Mouse (Mus musculus) thymus, postnatal 4 days (tissue): ENCODE data around the gene Fabp1.

ENCODE experiments used
- DNase-seq: peaks from one replicate; pipeline ENCODE4 v3.0.0; 2021

The Fabp1 gene

DNA sequence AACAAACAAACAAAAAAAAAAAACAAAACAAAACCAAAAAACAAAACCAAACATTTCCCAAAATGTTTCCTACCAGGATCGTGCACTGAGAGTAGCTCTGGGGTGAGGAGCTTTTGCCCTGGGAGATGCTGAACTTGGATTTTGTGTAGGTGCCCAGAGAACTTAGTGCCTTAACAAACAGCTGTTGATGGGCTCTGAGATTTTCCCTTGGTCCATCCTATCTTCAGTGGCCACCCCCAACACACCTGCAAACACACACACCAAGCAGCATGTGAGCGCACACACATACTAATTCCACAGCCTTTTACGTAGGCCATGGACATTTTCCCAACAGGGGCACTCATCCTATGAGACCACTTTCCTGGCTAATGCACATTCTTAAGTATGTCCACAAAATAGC lies 12.8 kb downstream of the Fabp1 start:
- no peak for DNase-seq

DNA sequence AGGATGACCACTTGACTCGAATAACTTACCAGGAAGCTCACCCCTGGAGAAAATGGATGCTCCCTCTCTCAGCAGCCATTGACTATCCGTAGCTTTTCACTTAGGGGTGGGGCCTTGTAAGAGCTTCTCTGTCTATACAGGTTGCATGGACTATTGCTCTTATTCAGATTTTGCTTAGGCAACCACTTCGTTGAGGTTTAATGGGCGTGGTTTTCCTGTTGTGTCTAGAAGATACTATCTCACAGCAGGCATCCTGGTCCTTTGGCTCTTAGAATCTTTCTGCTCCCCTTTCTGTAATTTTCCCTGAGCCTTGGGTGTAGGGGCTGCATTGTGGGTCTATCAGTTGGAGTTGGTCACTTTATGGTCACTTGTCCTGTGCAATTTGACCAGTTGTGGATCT lies 21.9 kb downstream of the Fabp1 start:
- DNase-seq, result no peak

DNA sequence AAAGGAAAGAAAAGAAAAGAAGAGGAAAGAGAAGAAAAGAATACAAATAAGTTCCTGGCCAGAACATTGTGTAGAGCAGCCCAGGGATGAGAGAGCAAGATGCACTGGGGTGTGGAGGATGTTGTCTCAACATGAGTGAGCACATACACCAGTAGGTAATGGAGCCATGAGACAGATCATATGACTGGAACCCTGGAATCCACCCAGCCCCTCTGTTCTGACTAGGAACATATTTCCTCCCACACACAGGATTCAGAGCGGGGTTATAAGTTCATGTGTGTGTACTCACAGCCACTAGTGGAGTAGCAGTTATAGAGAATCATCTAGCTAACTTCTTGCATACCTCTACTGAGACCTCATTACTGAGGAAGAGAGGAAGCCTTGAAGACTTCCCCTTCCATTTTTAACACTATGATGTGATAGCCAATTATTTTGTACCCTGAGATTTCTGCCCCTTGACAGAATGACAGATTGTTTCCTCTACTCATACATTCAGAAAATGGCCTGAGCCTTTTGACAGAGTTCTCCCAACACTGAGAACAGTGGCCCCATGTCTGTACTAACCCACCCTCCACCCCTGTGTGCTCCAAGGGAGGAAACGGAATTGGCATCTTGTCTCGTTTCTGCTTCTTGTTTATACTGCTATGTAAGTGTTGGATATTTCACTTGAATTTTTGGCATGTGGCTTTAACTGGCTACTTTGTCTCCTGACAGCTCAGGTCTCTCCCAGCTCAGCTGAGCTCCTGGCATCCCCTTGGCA lies 24.7 kb downstream of the Fabp1 start:
- DNase-seq, result no peak

DNA sequence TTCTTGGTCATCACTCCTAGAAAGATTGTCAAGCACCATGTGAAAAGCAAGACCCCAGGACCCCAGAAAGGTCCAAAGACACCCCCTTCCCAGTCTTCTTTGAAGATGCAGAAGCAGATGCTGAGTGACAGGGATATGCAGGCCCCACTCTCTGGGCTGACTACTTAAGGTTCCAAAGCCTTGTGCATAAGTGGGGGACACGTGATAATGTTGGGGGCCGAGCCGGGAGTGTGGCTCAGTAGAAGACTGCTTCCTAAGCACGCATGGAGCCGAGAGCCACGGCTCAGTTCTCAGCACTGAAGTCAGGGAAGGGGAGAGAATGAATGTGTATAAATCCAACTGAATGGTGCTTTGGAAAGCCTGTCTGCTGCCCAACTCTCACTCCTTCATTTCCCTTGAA lies 26.9 kb downstream of the Fabp1 start:
- DNase-seq, result no peak

DNA sequence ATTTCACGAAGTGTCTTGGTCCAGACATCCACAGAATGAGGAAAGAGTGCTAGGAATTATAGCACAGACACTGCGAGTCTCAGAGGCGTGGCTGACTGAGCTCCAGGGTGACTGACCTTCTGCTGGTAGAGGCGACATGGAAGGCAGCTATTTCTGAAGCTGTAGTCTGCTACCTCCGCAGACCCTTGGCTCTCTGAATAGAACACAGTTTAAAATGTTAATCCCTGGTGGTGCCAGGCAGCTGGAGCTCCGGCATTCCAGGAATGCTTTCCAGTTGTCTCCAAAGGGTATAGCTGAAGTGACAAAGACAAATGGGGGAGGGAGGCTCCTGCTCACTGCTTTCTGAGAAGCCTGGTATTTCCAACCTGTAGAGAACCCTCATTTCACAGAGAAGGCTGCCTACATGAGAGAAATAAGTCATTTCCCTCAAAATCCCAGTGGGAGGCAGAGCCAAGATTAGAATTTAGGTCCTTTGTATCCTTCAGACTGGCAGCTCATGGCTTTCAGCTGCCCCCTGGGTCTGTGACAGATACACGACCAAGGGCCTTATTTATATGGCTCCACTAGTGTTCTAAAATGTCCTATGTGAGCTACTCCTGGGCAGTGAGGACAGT lies 27.6 kb downstream of the Fabp1 start:
- DNase-seq, result no peak

DNA sequence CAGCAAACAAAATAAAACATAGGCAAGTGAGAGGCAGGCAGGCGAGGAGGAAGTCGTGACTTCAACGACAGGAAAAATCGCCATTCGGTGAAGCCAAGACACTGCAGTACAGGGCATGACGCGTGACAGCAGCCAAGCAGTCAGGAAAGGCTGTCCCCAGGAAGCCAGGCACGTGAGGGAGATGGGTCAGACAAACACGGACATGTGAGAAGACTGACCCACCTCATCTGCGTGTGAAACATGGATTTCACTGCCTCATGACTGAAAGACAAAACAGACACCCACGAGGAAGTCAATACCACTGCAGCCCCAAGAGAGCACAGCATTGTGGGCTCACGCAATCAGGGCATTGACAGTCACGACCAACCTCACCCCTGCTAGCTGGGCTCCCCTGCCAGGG lies 35.5 kb downstream of the Fabp1 start:
- no peak for DNase-seq

DNA sequence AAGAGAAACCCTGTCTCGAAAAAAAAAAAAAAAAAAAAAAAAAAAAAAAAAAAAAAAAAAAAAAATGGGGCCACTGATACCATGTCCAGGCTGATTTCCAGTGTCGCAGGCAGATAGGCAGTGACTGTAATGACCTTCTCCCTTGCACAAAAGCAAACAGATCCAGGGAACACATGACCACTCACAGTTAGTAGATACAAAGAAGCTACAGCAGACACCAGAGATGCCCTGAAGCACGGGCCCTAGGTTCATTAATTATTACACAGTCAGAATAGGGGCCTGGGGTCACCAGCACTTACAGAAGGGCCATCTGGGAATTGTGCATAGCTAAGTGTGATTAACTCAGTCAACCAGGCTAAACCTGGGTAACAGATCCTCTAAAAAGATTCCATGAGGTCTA lies 36.3 kb downstream of the Fabp1 start:
- DNase-seq, result no peak

DNA sequence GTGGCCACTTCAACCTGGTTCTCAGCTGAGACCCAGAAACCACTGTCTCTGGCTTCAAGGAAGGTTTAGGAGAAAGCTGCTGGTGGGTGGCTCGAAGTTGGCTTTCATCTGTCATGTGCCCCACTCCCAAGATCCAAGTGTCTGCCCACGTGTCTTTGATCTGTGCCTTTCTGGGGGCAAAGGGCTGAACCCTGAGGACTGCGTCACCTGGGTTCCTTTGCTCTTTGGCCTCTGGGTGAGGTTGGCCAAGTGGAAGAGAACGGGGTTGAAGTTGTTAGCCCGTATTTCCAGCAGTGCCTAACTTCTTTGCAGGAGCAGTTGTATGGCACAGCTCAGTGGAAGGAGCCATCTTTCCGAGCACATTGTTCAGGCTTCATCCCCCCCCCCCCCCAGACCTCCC lies 36.9 kb downstream of the Fabp1 start:
- DNase-seq, result no peak

DNA sequence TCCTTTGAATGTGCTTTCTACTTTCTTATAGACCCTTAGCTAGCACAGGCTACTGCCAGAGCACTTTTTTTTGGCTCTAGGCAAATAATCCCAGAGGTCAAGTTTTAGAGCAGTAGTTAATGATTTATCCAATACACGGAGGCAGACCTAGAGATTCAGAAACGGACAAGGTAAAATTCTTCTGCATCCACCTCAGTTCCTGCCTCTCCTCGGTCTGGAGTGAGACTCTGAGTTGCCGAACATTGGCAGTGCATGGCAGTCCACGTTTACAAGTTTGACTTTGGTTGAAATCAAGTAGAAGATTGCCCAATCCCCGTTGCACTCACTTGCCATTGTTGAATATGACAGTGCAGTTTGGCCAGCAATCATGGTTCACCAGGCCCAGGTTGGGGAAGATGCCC lies 37.4 kb downstream of the Fabp1 start:
- no peak for DNase-seq

DNA sequence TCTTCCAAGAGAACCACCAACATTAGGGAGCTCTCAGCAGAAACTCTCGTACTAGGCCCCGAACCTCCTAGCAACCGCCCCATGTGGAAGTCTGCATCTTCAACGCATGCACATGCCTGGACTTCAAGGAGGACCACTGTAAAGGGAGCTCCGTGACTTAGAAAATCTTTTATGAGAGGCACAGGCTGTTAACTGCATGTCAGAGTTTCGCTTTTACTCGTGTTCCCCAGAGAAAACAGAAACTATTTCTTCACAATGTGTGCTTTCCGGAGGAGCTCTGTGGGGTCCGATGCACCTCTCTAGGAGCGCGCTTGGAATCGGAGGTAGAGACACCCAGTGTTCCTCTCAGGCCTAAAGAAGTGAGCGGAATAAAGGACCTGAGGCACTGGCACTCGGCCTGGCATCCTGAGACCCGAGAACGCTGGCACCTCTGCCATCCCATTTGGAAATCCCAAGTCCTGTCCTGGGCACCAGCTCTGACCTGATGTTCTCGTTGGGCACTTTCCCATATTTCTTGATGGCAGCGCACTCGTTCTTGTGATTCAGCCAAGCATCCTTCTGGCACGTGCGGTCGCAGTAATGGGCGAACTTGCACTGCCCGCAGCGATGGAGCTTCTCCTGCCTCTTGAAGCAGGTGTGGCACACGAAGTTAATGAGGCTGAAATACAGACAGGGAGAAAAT lies 39.6 kb downstream of the Fabp1 start:
- DNase-seq, result no peak

DNA sequence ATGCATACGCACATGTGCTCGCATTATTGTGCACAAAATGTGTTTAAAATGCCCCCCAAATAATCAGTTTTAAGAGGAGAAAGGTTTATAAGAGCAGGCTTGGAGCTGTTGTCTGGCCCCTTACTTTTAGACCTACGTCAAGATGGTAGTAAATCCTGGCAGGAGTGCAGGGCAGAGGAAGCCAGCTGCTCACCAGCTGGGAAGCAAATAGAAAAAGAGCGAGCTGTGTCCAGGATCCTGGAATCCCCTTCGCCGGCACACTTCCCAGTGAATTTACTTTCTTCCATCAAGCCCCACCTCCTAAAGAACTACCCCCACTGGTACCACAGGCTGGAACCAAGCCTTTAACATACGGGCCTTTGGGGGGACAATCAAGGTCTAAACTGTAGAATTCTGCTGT lies 41.2 kb downstream of the Fabp1 start:
- DNase-seq, result no peak

DNA sequence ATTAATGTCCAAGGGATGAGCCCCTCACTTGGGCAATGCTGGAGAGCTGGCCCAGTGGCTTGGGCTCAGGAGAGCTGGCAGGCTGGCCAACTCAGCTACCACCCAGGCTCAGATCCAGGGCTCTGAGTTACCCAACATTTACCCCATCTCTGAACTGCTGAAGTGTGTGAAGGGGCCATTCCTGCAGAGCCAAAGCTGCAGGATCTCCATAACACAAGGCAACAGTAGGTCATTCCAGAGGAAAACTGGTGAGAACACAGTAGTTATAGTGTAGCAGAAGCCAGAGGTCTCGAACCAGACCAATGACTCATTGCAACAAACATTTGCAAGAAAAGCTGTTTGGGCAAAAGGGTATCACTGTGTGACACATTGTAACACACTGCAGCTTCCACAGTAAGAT lies 43.2 kb downstream of the Fabp1 start:
- no peak for DNase-seq

DNA sequence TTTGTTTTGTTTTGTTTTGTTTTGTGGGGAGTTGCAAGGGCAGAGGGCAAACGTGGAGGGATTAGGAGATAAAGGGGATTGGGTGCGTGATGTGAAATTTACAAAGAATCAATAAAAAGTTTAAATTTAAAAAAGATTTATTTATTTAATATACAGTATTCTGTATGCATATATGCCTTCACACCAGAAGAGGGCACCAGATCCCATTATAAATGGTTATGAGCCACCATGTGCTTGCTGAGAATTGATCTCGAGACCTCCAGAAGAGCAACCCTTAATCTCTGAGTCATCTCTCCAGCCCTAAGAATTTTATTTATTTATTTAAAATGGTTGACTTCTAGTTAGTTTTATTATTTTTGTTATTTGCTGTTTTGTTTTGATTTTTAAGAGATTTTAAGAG lies 43.6 kb downstream of the Fabp1 start:
- no peak for DNase-seq

DNA sequence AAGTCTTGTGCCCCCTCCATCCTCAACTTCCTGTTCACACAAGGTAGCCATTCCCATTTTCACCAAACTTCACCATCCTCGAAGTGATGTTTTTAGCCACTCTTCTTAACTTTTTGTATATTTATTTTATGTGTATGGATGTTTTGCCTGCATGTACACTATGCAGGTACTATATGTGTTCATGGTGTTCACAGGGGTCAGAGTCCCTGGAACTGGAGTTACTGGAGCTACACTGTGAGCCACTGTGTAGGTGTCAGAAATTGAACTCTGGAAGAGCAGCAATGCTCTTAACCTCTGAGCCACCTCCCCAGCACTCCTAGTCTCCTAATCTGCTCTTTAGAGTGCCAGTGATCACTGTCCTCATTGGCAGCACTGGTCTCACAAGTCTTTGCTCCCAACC lies 48.8 kb downstream of the Fabp1 start:
- no peak for DNase-seq

DNA sequence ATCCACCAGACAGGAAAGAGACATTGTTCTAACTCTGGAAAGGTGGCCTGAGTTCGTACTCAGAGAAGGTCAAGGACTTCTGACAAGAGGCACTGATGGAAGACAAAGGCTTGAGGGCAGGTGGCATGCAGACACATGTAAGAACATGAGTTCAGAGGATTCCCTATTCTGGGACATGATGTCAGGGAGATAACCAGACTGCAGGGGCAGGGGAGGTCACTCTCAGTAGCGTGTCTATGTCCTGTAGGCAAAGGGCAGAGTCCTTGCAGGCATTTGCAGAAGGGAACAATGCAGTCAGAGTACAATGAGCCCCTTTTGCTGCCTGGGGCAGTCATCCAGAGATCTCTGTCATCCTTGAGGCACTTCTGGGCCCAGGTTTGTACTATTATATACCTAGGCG lies 50.0 kb downstream of the Fabp1 start:
- DNase-seq, result no peak

DNA sequence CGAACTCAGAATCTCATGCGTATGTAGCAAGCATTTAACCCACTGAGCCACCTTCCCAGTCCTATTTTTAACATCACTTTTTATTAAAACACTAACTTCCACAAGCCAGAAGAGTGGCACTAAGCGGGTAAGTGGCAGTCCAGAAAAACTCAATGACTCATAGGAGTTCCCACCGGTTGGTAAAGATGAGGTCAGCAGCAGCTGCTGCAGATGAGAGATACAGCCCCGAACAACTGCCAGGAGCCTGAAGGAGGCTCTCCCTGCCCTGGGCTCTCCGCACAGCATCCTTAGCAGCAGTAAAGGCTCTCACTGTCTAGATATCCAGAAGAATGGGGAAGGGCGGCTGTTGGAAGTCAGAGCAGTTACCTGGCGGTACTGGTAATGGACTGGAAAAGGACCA lies 51.3 kb downstream of the Fabp1 start:
- DNase-seq, result no peak

DNA sequence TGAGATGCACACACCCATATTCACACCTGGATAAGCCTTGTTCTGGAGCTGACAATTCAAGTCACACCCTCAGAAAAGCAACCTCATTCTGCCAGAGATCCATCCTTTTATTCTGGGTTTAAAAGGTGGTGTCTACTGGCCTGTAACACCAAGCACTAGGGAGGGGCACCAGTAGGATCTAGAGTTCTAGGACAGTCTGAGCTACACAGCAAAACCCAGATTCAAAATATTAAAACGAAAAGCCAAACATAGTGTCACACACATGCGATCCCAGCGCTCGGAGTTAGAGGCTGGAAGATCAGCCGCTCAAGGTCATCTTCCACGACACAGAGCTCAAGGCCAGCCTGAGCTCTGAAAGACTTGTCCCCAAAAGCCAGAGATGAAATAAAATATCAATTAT lies 54.8 kb downstream of the Fabp1 start:
- no peak for DNase-seq
